Mouse (Mus musculus): ENCODE measurements around the gene Bend4.

Bend4 gene

DNA sequence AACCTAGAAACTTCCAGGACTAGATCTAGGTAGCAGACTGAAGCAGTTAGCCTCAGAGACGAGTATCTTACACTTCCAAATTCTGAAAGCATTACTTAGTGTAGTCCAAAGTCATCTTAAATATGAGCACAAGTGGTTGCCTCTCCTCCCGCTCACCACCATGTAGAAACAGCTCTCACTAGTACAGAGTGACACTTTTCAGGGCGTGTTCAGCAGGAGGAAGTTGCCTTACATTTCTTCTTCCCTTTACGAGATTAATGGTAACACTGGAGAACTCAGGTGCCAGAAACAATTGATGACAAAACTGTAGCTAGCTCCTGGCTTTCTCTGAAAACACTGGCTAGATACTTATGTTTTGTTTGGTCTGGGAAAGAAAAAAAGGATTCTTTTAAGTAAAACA, 8.7 kb downstream of the Bend4 start:
- no peak for DNase-seq (ENCODE audit: low read depth, low spot score)

DNA sequence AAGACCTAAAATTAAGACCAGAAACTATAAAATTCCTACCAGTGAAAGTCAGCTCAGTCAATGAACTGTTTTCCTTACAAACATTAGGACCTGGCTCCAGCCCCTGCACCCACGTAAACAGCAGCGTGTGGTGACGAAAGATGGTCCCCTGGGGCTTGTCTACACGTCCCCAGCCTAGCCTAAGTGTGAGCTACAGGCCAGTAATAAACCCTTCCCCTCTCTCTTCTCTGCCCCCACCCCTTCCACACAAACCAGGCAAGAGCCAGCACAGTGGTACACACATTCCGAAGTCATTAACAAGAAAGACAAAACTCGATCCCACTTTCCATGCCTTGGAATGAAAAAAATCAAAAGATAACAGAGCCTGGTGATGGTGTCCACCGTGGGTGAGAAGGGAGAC, 16.6 kb downstream of the Bend4 start:
- DNase-seq (ENCODE audit: low read depth, low spot score): no peak

DNA sequence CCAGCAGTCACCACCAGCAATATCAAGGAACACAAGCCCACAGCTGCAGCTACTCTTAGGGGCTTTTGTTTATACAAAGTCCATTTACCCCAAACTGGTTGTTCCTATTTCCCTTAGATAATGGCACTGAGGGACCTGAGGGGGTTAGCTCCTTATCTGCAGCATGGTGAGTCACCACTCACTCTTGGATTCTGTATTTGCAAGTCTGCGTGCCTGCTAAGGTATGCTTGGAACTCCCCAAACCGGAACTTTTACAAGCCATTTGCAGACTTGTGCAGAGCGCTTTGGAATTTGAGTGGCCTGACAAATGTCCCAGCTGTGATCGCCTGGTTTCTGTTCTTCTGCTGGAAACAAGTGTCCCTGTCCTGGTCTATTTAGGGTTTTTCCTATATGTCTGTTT, 17.7 kb downstream of the Bend4 start:
- DNase-seq (ENCODE audit: low read depth, low spot score): no peak

DNA sequence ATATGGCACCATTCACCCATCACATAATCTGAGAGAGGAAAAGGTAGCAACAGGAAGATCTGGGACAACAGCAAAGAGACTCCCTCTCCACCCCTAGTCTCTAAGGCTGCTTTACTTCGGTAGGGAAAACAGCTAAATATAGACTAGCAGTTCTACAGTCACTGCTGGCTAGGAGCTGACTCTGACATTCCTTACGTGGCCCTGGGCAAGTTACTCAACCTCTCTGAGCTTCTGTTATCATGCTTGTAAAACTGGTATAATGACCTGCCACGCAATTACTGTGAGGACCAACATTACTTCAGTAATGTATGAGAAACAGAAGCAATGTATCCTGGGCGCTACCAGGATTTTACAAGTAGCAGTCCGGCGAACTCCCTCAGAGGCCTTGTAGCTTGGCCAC, 19.7 kb downstream of the Bend4 start:
- no peak for DNase-seq (ENCODE audit: low read depth, low spot score)

DNA sequence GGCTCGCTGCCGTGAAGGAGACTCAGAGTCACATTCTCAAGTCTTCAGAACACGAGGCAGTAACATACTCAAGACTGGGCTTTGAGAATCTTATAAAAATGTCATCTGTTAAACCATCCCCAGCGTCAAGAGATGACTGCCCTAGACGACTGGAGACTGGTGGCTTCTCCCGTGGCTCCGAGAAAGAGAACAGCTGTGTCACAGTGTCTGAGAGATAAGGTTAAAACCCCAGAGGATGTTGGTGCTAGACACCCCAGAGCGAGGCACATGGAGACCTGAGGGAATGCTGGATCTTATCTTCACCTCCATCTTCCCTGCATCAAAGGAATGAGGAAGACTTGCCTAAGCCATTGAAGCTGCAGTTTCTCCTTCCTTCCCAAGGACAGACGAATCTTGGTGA, 23.2 kb downstream of the Bend4 start:
- no peak for DNase-seq (ENCODE audit: low read depth, low spot score)

DNA sequence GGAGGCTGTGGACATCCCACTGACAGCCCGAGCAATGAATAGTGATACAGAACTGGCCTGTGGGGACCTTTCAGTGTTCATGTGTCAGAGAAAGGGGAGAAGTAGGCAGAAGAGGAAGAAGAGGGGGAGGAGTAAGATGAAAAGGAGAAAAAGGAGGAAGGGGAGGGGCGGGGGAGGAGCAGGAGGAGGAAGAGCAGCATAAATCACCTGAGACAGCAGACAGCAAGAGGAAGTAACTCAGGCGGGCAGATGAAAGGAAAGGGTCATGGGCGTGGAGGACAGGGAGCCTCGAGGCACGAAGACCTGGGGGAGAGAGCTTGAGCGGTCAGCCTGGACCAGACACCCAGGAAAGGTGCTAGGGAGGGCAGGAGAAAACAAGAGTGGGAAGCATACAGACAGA, 23.7 kb downstream of the Bend4 start:
- no peak for DNase-seq (ENCODE audit: low read depth, low spot score)

DNA sequence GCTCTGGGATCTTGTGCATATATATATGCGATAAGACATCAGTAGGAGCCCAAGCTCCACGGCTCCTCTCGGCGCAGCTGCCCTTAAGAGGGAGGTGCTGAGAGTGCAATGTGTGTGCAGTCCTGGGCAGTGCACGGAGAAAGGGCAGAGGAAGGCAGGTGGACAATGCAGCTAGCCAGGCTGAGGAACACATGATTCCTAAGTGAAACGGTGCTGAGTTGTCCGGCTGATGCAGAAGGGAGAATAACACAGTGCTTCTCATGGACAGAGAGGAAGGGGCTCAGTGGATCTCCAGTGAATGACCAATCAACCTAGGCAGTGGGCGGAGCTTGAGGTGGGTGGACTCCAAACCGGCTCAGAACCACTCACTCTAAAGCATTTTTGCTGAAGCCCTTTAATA, 26.5 kb downstream of the Bend4 start:
- DNase-seq (ENCODE audit: low read depth, low spot score): no peak

DNA sequence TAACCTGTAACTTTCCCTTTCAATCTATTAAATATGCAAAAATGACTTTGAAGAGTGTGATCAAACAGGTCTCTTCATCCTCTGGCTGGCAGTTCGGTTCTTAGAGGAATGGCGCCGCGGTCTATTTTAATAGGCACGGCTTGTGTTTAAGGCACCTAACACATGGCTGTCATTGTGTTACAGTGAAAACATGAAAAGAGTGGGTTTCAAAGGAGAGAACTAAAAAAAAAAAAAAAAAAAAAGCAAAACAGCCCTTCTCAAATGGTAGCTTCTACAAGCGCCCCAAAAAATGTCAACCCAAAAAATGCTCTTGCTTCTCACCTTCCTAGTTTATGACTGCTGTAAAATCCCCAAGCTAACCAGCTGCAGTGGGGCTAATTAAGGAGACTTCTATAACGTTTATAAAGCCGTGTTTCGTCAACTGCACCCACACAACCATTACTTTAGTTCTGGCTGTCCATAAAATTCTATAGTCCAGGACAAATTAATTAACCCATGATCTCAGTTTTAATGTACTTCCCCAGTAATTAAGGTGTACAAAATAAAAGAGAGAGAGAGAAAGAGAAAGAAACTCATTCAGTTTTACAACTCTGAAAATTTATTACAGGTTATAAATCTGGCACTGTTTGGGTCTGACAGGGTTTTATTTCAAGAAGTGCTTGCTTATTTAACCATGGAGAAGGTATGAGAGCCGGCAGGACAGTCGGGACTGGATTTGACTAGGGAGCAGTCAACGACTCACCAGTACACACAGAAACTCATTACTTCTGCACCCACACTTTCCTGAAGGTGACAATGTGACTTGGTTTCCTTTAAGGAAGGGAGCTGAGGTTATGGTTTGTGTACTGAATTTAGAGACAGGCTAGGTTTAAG, 27.3 kb downstream of the Bend4 start:
- DNase-seq (ENCODE audit: low read depth, low spot score): no peak

DNA sequence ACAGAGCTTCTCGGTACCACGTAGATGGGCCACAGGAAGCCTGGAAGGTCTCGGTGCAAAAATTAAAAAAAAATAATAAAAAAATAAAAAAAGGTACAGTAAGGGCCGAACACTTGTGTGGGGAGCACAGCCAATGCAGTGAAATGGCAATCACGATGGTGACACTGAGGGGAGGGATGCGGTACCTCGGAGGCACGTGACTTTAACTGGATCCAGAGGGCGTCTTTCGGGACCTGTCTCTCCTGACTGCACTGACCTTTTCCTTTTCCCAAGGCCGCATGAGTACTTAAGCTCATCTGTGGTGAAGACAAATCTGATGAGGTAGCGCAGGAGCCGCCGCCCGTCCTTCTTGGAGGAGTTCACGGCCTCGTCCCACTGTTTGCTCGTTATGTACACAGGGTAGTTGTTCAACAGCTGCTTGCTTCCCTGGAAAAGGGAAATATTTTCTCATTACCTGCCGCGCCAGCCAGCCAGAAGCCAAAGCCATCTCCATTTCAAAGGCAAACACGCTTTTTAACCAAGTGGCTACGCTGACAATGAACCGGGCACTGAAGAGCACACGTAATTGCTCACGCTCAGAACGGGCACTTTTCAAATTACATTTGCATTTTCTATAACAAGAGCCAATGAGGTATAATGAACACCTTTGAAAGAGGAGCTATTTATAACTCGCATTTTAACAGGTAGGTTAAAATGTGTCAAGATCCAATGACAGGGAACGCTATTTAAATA, 28.1 kb downstream of the Bend4 start:
- no peak for DNase-seq (ENCODE audit: low read depth, low spot score)

DNA sequence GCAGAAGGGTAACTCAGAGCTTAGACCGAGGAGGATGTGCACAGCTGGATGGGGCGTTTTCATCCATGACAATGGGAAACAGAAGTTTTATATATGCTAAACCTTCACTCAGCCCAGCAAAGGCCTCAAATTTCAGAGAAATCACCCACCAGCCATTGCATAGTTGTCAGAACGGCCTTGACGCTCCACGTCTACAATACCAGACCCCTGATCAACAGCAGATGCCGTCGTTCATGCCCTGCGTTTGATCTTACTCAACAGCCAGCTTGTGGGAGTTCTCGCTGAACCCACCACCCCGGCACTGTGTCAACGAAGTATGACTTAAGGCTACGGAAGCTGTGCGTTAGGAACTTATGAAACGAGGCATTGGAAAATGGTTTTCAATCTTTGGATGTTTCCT, 30.9 kb downstream of the Bend4 start:
- DNase-seq (ENCODE audit: low read depth, low spot score): no peak

DNA sequence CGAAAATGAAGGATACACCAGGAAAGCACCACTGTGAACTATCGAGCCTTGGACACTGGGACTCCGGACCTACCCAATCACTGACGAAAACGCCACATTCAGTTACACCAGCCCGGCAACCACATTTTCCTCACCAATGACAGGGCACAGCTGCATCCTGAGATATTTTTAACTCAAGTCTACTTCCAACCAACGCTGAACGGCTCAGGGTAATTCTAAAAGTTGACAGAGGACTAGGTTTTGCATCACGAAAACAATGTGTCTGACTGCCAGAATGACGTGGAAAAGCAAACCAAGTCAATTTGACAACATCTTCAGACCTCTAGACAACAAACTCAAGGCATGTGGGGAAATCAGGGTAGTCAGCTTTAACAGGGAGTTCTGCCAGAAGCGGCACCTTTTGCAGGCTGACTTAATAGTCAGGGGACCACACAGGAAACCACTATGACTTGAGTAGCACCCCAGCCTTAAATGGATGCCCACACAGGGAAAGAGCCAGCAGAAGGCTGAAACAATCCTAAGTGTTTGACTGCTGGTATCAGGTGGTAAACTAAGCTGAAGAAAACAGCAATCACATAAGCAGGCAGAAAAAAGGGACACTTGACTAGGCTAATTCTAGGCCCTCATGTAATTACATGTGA, 32.8 kb downstream of the Bend4 start:
- DNase-seq (ENCODE audit: low read depth, low spot score): no peak

DNA sequence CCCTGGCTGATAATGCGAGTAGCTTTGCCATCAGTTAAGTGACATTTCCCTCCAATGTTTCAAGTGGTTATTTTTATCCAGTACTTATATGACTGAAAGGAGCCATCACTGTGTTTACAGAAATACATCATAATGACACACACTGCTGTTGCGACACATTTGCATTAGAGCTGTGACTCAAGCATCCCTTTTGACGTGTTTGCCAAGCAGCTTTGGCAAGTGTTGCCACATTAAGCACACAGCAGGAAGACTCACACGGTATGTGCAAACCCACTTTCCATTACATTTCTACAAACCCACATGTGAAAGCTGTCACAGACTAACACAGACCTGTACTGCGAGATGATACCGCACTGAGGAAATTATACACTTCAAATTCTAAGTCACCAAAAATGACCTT, 34.2 kb downstream of the Bend4 start:
- DNase-seq (ENCODE audit: low read depth, low spot score): no peak

DNA sequence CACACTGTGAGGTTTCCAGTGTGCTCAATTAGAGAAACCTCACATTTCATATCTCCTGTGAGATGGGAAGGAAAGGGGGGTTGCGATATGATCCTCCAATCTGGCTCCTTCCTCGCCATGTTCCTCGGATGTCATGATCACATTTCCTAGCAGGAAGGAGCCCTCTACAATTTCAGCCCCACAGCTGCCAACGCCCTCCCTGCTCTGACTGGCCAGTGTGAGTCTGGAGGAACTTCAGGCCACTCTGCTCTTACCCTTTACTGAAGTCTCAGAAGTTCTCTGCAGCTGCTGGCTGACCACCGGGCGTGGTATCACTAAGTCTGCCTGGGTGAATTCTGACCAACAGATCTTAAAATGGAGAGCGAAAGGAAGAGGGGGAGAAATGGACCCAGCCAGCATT, 45.6 kb downstream of the Bend4 start:
- DNase-seq (ENCODE audit: low read depth, low spot score): no peak

DNA sequence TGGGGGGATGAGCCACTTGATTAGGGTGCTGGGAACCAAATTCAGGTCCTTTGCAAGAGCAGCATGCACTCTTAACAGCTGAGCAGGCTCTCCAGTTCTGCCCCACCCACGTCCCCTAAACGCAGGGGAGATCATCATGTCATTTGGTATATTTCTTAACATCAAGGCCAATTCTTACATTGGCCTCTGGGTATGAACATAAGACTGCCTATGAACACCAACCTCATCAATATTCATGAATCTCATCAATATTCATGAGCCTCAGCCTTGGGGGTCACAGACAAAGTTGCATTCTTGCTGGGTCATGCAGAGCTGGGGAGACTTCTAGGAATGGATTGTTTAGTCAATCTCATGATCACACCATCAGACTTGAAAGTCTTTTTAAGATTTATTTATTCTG, 46.4 kb downstream of the Bend4 start:
- no peak for DNase-seq (ENCODE audit: low read depth, low spot score)

DNA sequence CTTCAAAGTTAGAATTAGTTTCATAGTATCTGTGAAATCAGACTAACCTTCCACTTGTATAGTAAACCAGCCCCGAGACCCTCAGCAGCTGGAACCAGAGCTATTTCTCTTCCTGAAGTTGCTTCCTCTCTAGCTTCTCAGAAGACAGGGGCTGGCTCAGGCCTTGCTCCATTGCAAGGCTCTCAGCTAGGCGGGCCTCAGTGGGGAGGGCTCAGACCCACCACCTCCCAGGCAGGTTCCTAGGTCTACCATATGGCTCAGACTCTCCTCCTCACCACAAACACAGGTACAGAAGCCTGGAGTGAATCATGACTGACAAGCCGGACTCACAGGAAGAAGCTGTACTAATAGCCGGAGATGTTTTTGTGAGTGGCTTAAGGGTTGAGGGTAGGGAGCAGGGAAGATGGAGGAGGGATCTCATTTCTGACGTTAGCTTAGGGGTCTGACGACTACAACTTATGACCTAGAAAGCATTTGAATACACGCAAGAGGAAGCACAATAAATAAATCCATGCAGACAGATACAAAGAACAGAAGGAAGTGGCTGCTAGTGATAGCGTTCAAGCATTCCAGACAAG, 51.0 kb downstream of the Bend4 start:
- DNase-seq (ENCODE audit: low read depth, low spot score): no peak

DNA sequence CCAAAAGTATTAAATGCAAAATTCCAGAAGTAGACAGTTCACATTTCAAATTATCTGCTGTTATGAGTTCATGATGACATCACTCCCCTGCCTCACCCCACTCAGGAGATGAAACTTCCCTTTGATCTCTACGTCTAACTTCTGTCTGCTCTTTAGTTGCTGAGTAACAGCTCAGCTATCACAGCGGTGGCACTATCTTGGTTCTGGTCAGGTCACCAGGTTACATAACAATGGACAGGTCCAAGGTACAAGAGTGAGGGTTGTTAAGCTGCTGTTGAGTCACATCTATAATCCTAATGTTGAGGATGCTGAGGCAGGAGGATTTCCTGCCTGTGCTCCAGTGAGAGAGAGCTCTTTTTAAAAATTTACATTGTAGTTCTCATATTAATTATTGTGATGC, 65.2 kb downstream of the Bend4 start:
- DNase-seq (ENCODE audit: low read depth, low spot score): no peak

DNA sequence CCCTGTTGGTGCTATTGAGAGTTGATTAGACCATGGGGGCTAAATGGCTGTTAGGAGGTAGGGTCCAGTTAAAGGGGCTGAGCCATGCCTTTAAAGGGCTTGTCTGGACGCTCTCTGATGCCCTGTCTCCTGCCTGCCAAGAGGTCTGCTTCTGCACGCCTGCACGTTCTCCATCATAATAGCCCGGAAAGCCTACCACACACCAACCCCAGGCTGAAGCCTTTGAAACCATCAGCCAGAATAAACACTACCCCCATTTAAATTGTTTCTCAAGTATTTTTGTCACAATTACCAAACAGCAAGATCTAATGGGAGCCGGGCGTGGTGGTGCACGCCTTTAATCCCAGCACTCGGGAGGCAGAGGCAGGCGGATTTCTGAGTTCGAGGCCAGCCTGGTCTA, 65.8 kb downstream of the Bend4 start:
- DNase-seq (ENCODE audit: low read depth, low spot score): no peak

DNA sequence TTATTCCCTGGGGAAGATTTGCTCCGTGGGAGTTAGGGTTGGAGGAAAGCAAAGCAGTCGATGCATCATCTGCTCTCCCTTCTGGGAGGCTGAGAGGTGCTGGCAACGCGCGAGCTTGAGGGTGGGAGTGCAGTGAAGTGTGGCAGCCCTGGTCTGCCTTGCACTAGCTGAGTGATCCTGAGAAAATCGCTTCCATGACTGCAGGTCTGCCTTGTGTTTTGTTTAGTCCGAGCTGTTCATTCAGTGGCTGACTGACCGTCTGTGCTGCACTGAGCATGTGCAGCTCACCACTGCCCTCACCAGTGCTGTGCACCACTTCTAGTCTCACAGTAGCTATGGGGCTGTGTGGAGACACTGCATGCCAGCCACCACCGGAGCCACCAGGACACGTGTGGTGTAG, 79.2 kb downstream of the Bend4 start:
- DNase-seq (ENCODE audit: low read depth, low spot score): no peak

DNA sequence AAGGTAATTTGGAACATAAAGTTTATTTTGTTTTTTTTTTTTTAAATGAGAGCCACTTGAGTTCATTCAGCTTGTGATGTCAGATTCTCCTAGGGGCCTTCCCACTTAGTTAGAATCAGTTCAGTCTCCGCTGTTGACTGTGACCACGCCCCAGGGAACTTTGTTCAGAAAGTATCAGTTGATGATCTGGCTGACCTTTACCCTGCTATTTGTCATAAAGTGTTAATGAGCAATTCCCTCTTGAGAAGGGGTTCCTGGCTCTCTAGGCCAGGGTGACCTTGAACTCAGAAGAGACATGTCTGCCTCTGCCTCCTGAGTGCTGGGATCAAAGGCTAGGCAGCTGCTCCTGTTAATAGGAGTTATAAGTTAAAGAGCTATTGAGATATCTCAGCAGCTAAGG, 81.0 kb downstream of the Bend4 start:
- DNase-seq (ENCODE audit: low read depth, low spot score): no peak
